Mouse (Mus musculus): ENCODE results near the gene Hsd17b1. TPM values are rescaled to one million over a fixed set of nuclear protein-coding genes. Genes with fewer than 3 reads are reported as not detected.

Gene Hsd17b1
- polyA plus RNA-seq, 1 experiment: 0.78 TPM

- no peak for DNase-seq (ENCODE audit: low read depth)
- TF ChIP-seq POLR2A (IDR thresholded peaks at IDR 0.05; ENCODE audit: borderline replicate concordance, extremely low read depth, insufficient read depth, insufficient read length, poor library complexity, severe bottlenecking) (no peak), CTCF (IDR thresholded peaks at IDR 0.05; ENCODE audit: borderline replicate concordance, extremely low read depth, insufficient read depth, insufficient read length) (no peak)
Measured at GRCm38 (mm10) chr11:101071810-101072428, 6.3 kb upstream of the Hsd17b1 start.

GRCm38 (mm10) chr11:101079746-101080145 is 1.5 kb downstream of the Hsd17b1 start:
- TF ChIP-seq CTCF (IDR thresholded peaks at IDR 0.05; ENCODE audit: borderline replicate concordance, extremely low read depth, insufficient read depth, insufficient read length) (no peak), POLR2A (IDR thresholded peaks at IDR 0.05; ENCODE audit: borderline replicate concordance, extremely low read depth, insufficient read depth, insufficient read length, poor library complexity, severe bottlenecking) (no peak)
- DNase-seq (ENCODE audit: low read depth): no peak

GRCm38 (mm10) chr11:101080421-101080820 is 2.2 kb downstream of the Hsd17b1 start:
- no peak for DNase-seq (ENCODE audit: low read depth)
- TF ChIP-seq POLR2A (IDR thresholded peaks at IDR 0.05; ENCODE audit: borderline replicate concordance, extremely low read depth, insufficient read depth, insufficient read length, poor library complexity, severe bottlenecking): no peak
- TF ChIP-seq CTCF (IDR thresholded peaks at IDR 0.05; ENCODE audit: borderline replicate concordance, extremely low read depth, insufficient read depth, insufficient read length): no peak

GRCm38 (mm10) chr11:101081659-101082058 is 3.4 kb downstream of the Hsd17b1 start:
- peak; percentile 27 for DNase-seq (ENCODE audit: low read depth)
- TF ChIP-seq CTCF (IDR thresholded peaks at IDR 0.05; ENCODE audit: borderline replicate concordance, extremely low read depth, insufficient read depth, insufficient read length) (no peak), POLR2A (IDR thresholded peaks at IDR 0.05; ENCODE audit: borderline replicate concordance, extremely low read depth, insufficient read depth, insufficient read length, poor library complexity, severe bottlenecking) (no peak)

GRCm38 (mm10) chr11:101082208-101083082 is 4.2 kb downstream of the Hsd17b1 start, which contains the start of gene Coasy:
Gene Coasy (plus strand): TSS chr11:101082565.
- peak; percentile 98 for DNase-seq (ENCODE audit: low read depth)
- TF ChIP-seq POLR2A (IDR thresholded peaks at IDR 0.05; ENCODE audit: borderline replicate concordance, extremely low read depth, insufficient read depth, insufficient read length, poor library complexity, severe bottlenecking) (peak; percentile 51; the same call in 1 of the 2 replicates), CTCF (IDR thresholded peaks at IDR 0.05; ENCODE audit: borderline replicate concordance, extremely low read depth, insufficient read depth, insufficient read length) (peak; percentile 40; the same call in 1 of the 2 replicates)

GRCm38 (mm10) chr11:101083083-101083697 is 5.0 kb downstream of the Hsd17b1 start:
- TF ChIP-seq CTCF (IDR thresholded peaks at IDR 0.05; ENCODE audit: borderline replicate concordance, extremely low read depth, insufficient read depth, insufficient read length): no peak
- TF ChIP-seq POLR2A (IDR thresholded peaks at IDR 0.05; ENCODE audit: borderline replicate concordance, extremely low read depth, insufficient read depth, insufficient read length, poor library complexity, severe bottlenecking): no peak
- no peak for DNase-seq (ENCODE audit: low read depth)

- TF ChIP-seq CTCF (IDR thresholded peaks at IDR 0.05; ENCODE audit: borderline replicate concordance, extremely low read depth, insufficient read depth, insufficient read length) (no peak), POLR2A (IDR thresholded peaks at IDR 0.05; ENCODE audit: borderline replicate concordance, extremely low read depth, insufficient read depth, insufficient read length, poor library complexity, severe bottlenecking) (no peak)
- no peak for DNase-seq (ENCODE audit: low read depth)
Measured at GRCm38 (mm10) chr11:101084246-101084645, 6.0 kb downstream of the Hsd17b1 start.

- no peak for DNase-seq (ENCODE audit: low read depth)
- no peak for TF ChIP-seq POLR2A (IDR thresholded peaks at IDR 0.05; ENCODE audit: borderline replicate concordance, extremely low read depth, insufficient read depth, insufficient read length, poor library complexity, severe bottlenecking)
- no peak for TF ChIP-seq CTCF (IDR thresholded peaks at IDR 0.05; ENCODE audit: borderline replicate concordance, extremely low read depth, insufficient read depth, insufficient read length)
Measured at GRCm38 (mm10) chr11:101084811-101085210, 6.6 kb downstream of the Hsd17b1 start.

GRCm38 (mm10) chr11:101085617-101086322 is 7.6 kb downstream of the Hsd17b1 start:
- TF ChIP-seq POLR2A (IDR thresholded peaks at IDR 0.05; ENCODE audit: borderline replicate concordance, extremely low read depth, insufficient read depth, insufficient read length, poor library complexity, severe bottlenecking) (no peak), CTCF (IDR thresholded peaks at IDR 0.05; ENCODE audit: borderline replicate concordance, extremely low read depth, insufficient read depth, insufficient read length) (no peak)

GRCm38 (mm10) chr11:101086323-101086674 is 8.1 kb downstream of the Hsd17b1 start:
- no peak for TF ChIP-seq CTCF (IDR thresholded peaks at IDR 0.05; ENCODE audit: borderline replicate concordance, extremely low read depth, insufficient read depth, insufficient read length)
- TF ChIP-seq POLR2A (IDR thresholded peaks at IDR 0.05; ENCODE audit: borderline replicate concordance, extremely low read depth, insufficient read depth, insufficient read length, poor library complexity, severe bottlenecking): no peak
- no peak for DNase-seq (ENCODE audit: low read depth)

More at GRCm38 (mm10) chr11:101085617-101086322, 7.6 kb downstream of the Hsd17b1 start:
- no peak for DNase-seq (ENCODE audit: low read depth)

Measured in brain, embryonic 14.5 days (tissue).